Mouse (Mus musculus): ENCODE data around the gene Plek2. TPM values are rescaled to one million over a fixed set of nuclear protein-coding genes. Genes with fewer than 3 reads are reported as not detected.

The Plek2 gene
- not detected for polyA plus RNA-seq (2015; fragmentation: Illumina TruSeq; extraction: RNeasy Lipid Tissue Mini Kit (QIAGEN cat#74804); ENCODE audit: low read depth, low replicate concordance)

GRCm38 (mm10) chr12:78906707-78907162 is at the start of gene Plek2:
Gene Plek2 (minus strand): TSS chr12:78906964.

GRCm38 (mm10) chr12:78861496-78862253 is 45.1 kb downstream of the Plek2 start, which contains the start of the genes Atp6v1d and Eif2s1:
Gene Atp6v1d (minus strand): TSS chr12:78861638.
Gene Eif2s1 (plus strand): TSS chr12:78861819.

Other genes starting within 250 kb of the Plek2 start
- not detected for gene Fam71d, start 215.4 kb downstream of the Plek2 start, polyA plus RNA-seq (2015; fragmentation: Illumina TruSeq; extraction: RNeasy Lipid Tissue Mini Kit (QIAGEN cat#74804); ENCODE audit: low read depth, low replicate concordance)
- gene Mpp5, start 158.1 kb downstream of the Plek2 start, polyA plus RNA-seq (2015; fragmentation: Illumina TruSeq; extraction: RNeasy Lipid Tissue Mini Kit (QIAGEN cat#74804); ENCODE audit: low read depth, low replicate concordance) = 25.6 TPM
- 326 TPM for gene Atp6v1d, start 45.3 kb downstream of the Plek2 start, polyA plus RNA-seq (2015; fragmentation: Illumina TruSeq; extraction: RNeasy Lipid Tissue Mini Kit (QIAGEN cat#74804); ENCODE audit: low read depth, low replicate concordance)
- gene Eif2s1, start 45.1 kb downstream of the Plek2 start, polyA plus RNA-seq (2015; fragmentation: Illumina TruSeq; extraction: RNeasy Lipid Tissue Mini Kit (QIAGEN cat#74804); ENCODE audit: low read depth, low replicate concordance) = 65.6 TPM
- 25.4 TPM for gene Tmem229b, start 100.7 kb upstream of the Plek2 start, polyA plus RNA-seq (2015; fragmentation: Illumina TruSeq; extraction: RNeasy Lipid Tissue Mini Kit (QIAGEN cat#74804); ENCODE audit: low read depth, low replicate concordance)
- gene Plekhh1, start 122.2 kb upstream of the Plek2 start, polyA plus RNA-seq (2015; fragmentation: Illumina TruSeq; extraction: RNeasy Lipid Tissue Mini Kit (QIAGEN cat#74804); ENCODE audit: low read depth, low replicate concordance) = 22.3 TPM
- 14.8 TPM for gene Pigh, start 182.7 kb upstream of the Plek2 start, polyA plus RNA-seq (2015; fragmentation: Illumina TruSeq; extraction: RNeasy Lipid Tissue Mini Kit (QIAGEN cat#74804); ENCODE audit: low read depth, low replicate concordance)
- gene Arg2, start 223.8 kb upstream of the Plek2 start, polyA plus RNA-seq (2015; fragmentation: Illumina TruSeq; extraction: RNeasy Lipid Tissue Mini Kit (QIAGEN cat#74804); ENCODE audit: low read depth, low replicate concordance) = 6.6 TPM

All from brain, adult 10 weeks (tissue).